Mouse (Mus musculus): ENCODE measurements around the gene Asic2. TPM values are rescaled to one million over a fixed set of nuclear protein-coding genes. Genes with fewer than 3 reads are reported as not detected.

Asic2 gene
- total RNA-seq, 2 experiments from 2014 or later: not detected

DNA sequence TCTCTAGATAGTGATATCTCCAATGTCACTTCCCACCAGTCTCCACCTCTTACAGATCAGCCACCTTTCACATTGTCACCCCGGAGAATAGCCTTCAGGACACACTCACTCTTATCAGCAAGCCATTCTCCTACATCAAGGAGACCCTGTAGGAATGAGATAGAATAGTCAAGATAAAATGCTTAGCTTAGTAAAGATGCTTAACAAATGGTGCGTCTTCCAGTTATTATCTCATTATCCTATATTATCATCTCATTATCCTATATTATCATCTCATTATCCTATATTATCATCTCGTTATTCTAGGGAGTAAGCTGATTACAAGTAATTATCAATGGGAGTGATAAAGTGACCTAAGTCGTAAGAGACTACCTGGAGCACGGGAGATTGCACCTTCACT lies 386.1 kb downstream of the Asic2 start:
- no peak for ATAC-seq (replicated peaks; ENCODE audit: low FRiP score, poor library complexity, severe bottlenecking)

DNA sequence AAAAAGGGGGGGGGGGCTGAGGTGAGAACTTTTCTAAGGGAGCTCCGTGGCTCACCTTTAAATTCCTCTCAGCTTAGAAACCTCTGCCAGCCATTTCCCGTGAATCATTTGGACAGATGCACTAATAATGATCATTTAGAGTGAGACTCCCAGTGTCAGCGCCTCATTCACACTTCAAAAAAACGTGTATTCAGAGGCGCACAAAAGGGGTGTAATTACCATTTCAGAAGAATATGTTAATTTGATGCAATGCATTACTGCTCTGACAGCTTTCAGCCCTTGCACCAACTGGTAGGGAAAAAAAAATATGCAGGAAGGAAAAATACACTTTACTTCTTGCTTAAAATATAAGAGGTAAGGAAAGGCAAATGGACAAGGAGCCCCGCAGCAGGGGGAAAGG lies 388.5 kb downstream of the Asic2 start:
- no peak for ATAC-seq (replicated peaks; ENCODE audit: low FRiP score, poor library complexity, severe bottlenecking)

DNA sequence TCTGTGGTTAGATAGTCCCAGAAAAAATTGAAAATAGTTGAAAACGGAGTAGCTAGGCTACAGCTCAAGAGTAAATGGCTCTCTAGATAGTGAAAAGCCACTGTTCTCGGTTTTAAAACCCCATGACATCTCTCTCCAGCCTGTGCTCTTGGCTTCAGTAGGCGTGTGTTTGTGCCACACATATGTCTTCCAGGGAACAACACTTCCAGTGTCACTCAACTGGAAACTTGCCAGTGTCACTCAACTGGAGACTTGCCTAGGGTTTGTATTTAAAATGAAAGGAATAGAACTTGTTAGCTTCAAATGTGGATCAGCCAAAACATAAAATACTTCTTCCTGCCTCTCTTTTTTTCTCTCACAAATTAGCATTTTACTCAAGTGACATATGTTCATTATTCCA lies 397.9 kb downstream of the Asic2 start:
- ATAC-seq (replicated peaks; ENCODE audit: low FRiP score, poor library complexity, severe bottlenecking): no peak

DNA sequence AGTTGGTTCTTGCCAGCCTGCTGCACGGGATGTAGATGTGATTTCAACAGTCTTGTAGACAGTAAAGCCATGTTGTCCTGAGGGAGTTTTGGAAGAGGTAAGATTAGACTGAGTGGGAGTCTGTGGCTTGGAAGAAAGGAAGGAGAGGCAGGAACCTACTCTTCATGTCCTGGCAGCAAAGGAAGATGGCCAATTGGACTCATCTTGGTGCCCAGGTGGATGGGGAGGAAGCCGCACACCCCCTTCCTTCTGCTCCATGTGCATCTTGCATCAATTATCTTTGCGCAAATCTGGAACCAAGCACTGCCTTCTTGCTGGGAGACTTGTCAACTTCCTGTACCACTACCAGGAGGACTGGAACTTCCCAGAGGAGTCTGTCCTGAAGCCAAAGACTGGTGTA lies 403.4 kb downstream of the Asic2 start:
- no peak for ATAC-seq (replicated peaks; ENCODE audit: low FRiP score, poor library complexity, severe bottlenecking)

DNA sequence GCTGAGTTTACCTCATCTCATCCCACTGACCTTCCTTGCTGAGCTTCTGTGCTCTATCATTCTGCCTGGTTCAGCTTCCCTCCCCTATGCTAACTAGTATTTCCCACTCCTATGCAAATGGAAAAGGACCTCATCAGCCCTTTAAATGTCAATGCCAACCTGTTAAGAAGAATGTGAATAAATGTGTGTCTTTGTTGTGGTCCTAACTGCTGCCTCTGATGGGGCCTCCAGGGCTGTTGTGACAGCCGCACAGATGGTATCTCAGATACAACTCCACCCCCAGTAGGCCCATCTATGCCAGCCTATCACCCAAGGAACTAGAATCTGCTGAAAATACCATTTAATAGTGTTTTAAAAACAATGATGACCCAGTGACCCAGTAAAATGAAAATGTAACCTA lies 407.9 kb downstream of the Asic2 start:
- ATAC-seq (replicated peaks; ENCODE audit: low FRiP score, poor library complexity, severe bottlenecking): no peak

DNA sequence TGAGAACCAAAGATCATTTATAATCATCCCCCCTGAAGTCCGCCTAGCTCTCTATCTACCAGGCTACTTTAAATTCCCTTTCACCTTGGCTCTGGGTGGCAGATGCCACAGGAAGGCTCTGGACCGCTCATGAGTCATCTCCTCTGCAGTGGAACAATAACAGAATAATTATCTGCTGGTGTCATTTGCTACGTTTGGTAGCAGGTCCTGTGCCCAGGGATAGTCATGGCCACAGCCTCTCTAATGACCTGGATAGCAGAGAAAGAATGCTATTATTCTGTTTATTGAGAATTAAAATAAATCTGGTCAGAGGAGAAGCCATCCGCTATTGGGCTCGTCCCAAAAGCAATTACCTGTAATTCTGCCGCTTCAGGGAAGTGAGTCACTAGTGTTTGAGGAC lies 425.1 kb downstream of the Asic2 start:
- no peak for ATAC-seq (replicated peaks; ENCODE audit: low FRiP score, poor library complexity, severe bottlenecking)

DNA sequence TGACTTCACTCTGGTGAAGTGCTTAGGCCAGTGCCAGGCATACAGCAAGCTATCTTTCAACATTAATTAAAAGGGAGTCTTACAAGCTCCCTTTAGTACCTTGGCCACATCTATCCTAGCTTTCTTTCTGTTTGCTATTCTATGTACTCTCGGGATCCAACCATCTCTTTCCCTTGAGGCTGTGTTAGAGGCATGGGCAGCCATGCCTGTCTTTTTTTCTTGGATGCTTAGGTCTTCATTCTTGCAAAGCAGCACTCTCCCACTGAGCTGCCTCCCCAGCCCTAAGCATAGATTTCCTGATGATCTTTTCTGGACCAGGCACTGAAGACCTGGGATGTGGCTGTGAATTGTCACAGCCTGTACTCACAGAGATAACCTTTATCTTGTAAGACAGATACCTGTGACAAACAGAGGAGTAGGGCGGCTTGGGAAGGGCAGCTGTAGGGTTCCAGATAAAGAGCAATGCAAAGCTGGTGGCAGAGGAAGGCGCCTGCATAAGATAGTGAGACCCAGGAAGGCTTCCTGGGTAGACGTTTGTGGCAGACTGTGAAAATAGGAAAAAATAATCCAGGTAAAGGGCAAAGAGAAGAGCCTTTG lies 433.0 kb downstream of the Asic2 start:
- ATAC-seq (replicated peaks; ENCODE audit: low FRiP score, poor library complexity, severe bottlenecking): no peak

DNA sequence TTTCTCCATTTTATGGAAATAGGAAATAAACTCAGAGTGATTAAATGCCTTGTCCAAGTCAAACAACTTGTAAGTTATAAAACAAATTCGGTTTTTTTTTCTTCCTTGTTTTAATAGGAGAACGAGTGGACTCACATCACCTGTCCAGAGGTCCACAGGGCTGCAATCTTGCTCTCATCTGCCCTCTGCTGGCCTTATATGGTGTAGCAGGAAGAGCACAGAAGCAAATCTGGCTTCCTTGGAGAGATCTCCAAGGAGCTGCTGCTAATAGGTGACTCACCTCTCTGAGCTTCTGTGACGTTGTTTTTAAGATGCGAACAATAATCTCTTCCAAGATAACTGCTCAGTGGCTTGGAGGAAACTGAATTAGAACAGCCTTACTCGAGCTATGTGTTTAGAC lies 433.6 kb downstream of the Asic2 start:
- ATAC-seq (replicated peaks; ENCODE audit: low FRiP score, poor library complexity, severe bottlenecking): no peak

DNA sequence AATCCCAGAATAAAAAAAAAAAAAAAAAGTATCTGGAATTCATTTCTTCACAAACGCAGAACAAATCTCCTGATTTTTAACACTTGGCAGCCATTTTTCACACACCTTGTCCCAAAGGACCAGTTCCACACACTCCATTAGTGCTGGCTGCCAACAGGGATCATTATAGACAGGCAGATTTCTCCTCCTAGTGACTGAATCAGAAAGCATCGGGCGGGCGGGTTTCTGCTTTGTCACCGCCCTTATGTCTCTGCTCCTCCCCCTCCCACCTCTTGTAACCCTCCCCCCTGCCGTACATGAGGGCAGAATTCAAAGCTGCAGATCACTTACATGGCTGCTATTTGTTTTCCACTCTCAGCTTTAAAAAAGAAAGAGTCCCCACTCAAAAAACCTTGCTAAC lies 436.4 kb downstream of the Asic2 start:
- ATAC-seq (replicated peaks; ENCODE audit: low FRiP score, poor library complexity, severe bottlenecking): no peak

DNA sequence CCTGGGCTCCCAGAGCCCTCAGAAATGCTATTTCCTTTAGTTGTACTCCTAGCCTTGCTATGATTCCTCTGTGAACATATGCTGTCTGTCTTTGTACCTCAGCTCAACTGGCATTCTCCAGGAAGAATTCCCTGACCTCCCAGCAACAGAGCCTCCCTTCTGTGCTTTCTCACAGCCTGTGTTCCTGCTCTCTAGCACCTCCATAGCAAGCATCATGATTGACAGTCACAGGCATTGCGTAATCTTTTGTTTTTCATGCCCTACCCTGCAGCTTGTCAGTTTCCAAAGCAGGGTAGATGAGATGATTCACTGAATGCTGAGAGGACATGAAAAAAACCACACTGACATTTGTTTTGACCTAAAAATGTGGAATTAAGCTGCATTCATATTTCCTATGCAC lies 445.3 kb downstream of the Asic2 start:
- ATAC-seq (replicated peaks; ENCODE audit: low FRiP score, poor library complexity, severe bottlenecking): no peak

DNA sequence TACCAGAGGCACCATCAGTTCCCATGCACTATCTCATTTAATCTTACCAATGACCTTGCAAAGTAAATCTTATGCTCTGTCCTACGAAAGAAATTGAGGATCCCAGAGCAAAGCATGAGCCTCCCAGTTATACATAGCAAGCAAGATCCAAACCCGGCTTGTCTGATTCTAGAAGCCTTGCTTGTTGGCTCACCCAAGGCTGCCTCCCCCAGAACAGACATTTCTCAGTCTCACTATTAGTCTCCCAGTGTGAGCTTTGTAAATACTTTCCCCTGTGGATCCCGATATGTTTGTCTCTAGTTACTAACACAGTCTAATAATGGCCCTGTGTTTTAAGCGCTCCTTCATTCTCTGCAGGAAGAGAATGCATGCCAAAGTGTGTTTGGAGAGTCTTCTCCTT lies 446.4 kb downstream of the Asic2 start:
- ATAC-seq (replicated peaks; ENCODE audit: low FRiP score, poor library complexity, severe bottlenecking): no peak

DNA sequence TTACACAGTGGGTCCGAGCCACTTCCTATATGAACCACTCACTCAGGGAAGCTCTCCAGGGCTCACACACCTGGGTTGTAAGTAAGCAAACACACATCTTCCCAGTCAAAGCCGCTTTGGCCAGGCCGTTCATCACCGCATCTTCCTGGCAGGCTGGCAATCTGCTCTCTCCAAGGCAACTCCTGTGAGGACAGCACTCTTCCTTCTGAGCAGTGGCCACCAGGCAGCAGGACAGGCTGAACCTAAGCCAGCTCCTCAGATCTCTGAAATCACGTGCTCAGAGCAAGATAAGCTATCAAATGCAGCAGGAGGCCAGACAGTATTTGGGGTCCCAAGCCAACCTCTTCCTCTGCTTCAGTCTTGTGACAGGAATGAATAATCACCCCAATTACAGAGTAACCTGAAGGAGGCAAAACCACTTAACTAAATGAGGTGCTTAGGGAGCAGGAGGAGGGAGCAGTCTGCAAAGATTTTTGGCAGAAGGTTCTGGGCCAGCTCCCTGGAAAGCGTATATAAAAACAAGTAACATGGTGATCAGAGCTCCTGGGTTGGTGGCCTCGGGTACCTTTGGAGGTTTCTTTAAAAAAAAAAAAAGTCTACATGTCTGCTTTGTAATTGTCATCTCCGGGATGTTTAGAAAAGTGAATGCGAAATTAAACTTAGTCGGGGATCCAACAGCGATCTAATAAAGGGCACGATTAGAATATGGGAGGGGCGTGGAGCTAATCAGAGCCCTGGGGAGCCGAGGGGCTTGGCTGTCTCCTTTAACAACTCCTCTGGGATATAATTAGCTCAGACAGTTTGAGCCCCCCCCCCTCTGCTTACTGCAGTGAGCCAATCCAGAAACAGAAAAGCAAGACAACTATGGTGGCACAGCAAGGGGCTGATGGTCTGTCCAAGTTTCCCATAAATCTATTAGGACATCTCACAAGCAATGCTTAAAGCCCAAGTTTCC lies 450.0 kb downstream of the Asic2 start:
- no peak for ATAC-seq (replicated peaks; ENCODE audit: low FRiP score, poor library complexity, severe bottlenecking)

DNA sequence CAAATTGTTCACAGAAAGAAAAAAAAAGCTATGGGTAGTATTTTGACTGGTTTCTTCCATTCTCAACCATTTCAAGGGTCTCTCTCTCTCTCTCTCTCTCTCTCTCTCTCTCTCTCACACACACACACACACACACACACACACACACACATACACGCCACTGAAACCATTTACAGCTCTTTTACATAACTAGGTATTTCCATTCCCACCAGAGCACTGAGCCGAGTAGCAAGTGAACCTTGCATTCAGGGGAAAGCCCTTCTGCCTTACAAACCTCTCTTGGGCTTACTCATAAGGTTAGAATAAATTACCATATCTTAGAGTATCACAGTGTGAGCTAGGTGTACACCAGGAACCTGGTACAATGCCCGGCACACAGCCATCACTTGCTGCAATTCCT lies 452.5 kb downstream of the Asic2 start:
- ATAC-seq (replicated peaks; ENCODE audit: low FRiP score, poor library complexity, severe bottlenecking): no peak

DNA sequence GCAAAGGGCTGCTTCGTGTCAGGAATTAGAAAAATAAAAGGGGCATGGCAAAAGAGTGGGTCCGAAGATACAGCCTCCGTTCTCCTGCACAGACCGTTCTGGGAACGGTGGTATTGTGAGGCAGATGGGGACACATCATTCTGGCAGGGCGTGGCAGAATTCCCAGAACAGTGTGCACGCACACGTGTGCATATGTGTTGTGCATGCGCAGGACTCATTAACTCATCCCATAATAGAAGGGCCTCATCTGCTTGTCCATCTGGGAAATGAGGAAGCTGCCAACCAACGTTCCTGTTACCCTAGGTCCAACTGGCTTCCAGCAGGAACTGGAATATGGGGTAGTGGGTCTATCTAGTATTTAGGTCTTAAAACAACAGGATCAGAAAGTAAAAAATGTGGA lies 455.8 kb downstream of the Asic2 start:
- no peak for ATAC-seq (replicated peaks; ENCODE audit: low FRiP score, poor library complexity, severe bottlenecking)

DNA sequence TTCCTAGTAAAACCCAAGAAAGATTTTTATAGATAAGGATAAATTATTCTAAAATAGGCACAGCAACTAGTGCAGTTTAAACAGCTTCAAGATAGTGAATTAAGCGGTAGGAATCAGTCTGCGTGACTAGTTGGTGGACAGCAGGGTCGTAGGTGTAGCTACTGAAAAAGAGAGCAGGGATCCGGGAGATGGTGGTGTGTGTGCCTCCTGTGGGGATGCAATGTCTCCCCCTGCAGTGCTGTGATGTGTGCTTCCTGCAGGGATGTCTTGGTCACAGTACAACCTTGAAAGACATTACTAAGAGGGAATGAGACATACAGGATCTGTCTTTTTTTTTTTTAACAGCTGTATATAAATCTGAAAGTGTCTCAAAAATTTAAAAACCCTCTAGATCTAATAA lies 456.9 kb downstream of the Asic2 start:
- no peak for ATAC-seq (replicated peaks; ENCODE audit: low FRiP score, poor library complexity, severe bottlenecking)

DNA sequence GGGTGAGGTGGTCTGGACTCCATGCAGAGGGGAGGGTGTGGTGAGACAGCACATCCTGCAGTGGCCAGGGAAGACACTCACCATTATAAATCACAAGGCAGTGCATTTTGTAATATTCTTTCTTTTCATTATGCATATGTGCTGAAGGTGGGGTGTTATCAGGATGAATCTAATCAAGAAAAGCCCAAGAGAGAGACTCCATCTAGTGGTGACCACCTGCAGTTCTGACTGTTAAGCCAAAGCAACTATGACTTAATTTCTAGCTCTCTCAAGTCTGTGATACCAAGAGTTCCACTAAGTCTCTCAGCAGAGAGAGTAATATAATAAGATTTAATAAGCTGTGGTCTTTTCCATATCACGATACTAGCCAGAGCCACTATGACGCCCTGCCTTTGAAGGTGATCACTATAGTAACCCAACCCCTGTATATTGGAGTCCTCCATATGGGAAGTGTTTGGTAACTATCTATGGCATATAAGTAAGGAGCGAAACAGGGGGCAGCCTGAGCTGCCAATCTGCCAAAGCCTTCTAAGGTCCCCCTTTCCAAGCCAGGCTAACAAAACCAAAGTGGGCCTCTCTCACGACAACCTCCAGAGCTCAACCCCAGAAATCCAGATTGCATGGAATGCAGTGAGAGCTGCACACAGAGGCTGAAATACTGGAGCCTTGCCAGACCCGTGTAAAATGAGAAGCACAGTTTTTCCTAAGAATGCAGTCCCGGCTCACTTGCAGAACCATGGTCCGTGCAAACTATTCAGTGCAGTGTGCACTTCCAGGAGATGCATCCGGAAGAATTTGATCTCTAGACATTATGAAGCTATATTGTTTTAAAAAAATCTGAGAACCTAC lies 459.6 kb downstream of the Asic2 start:
- no peak for ATAC-seq (replicated peaks; ENCODE audit: low FRiP score, poor library complexity, severe bottlenecking)

DNA sequence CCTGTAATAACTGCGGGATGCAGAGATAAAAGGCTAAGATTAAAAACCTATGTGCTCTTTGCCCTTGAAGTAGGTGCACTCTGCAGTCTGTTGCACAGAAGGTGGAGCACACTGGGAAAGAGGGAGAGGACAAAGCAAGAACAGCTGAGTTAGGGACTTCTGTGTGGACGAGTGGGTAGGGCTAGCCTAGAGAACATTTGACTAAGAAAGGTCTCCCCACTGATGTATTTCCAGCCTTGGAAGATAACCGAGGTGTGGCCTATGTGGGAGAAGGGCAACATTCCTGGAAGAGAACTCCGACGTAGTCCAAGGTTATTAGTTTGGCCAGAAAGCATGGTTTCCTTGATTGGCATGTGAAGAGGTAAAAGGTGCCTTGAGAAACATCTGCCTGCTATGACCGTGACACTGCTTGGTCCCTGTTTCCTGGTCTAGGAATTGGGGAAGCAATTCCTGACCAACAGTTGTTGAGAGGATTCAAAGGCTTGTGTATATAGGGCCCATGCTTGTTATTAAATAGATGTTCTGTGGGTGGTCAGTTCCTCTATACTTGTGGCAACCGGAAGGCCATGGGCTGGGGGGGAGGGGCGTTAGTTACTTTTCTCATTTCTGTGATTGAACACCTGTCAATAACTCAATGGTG lies 463.3 kb downstream of the Asic2 start:
- ATAC-seq (replicated peaks; ENCODE audit: low FRiP score, poor library complexity, severe bottlenecking): no peak

DNA sequence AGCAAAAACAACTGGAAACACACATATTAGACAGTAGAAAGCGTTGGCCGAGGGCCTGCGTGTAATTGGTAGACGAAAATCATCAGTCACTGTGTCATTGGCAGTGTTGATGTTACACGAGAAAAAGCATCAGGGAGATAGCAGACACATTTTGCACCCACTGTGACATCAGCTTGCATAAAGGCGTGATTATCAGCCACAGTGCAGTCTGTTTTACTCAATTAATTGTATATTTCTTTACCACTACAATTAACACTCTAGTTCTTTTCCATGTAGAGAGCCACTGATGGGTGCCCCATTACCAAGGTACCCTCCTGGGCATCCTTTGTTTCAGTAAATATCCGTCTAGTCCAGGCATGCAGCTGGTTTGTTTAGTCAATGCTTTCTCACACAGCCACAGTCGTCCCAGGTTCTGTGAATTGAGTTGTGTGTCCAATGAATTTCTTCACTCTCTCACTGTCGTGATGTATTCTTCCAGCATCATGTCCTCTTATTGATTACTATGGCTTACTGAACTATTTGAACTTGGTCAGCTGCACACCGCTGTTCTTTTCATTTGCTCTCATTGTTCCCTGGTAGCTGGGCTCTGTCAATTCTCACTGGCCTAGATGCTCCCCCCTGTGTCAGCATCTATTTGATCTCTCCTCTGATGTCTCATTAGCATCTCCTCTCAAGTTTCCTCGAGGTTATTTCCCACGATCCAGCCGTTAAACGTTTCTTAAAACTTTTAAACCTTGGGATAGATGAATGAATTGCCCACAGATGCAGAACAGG lies 466.6 kb downstream of the Asic2 start:
- ATAC-seq (replicated peaks; ENCODE audit: low FRiP score, poor library complexity, severe bottlenecking): no peak

DNA sequence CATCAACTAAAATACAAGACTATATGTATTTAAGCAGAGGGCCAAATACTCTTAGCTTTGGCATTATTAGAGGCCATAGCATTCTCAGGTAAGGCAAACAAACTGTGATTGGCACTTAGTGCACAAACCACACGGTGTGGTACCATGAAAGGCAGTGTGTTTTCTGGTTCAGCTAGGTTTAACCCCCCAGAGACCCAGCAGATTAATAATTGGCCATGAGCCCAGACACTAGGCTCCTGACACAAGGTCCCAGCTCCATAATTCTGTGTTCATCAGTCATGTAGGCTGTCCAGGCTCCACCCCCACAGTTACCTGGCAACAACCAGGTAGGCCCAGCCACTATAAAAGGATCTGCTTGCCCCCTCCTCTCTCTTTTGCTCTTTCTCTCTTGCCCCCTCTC lies 469.3 kb downstream of the Asic2 start:
- ATAC-seq (replicated peaks; ENCODE audit: low FRiP score, poor library complexity, severe bottlenecking): no peak
